Mouse (Mus musculus) ES-Bruce4 (cell line): Measurements from ENCODE around the gene Osgep. TPM values are rescaled to one million over a fixed set of nuclear protein-coding genes. Genes with fewer than 3 reads are reported as not detected.

Source experiments
- H3K27ac ChIP-seq: 2 replicates; pipeline ENCODE4 v1.5.1; 2012; ENCODE audit warnings: low read length, inconsistent platforms; ENCODE audit not compliant: insufficient read depth
- H3K27me3 ChIP-seq: 2 replicates; pipeline ENCODE4 v1.6.1; 2012; ENCODE audit warnings: mild to moderate bottlenecking, low read length, inconsistent platforms; ENCODE audit not compliant: control insufficient read depth, poor library complexity, insufficient read depth, severe bottlenecking
- H3K36me3 ChIP-seq: 2 replicates; pipeline ENCODE4 v1.6.1; 2012; ENCODE audit warnings: inconsistent platforms, mild to moderate bottlenecking, low read length, moderate library complexity; ENCODE audit not compliant: control insufficient read depth, poor library complexity, insufficient read depth, severe bottlenecking
- H3K4me1 ChIP-seq: one replicate; pipeline ENCODE4 v1.8.1; 2011; ENCODE audit warnings: low read length; ENCODE audit not compliant: control insufficient read depth, insufficient read depth
- H3K4me3 ChIP-seq: 2 replicates; pipeline ENCODE4 v1.5.1; 2011; ENCODE audit warnings: low read depth, mild to moderate bottlenecking, low read length
- H3K9ac ChIP-seq: 2 replicates; pipeline ENCODE4 v1.6.1; 2012; ENCODE audit warnings: low read depth, mild to moderate bottlenecking, inconsistent platforms; ENCODE audit not compliant: poor library complexity, severe bottlenecking
- H3K9me3 ChIP-seq: replicated peaks from 2 replicates; pipeline ENCODE4 v1.6.1; 2012; ENCODE audit warnings: mild to moderate bottlenecking, low read length, inconsistent platforms; ENCODE audit not compliant: control insufficient read depth, poor library complexity, insufficient read depth, severe bottlenecking
- CTCF ChIP-seq: IDR thresholded peaks from one replicate; pipeline ENCODE4 v1.8.1; 2011; ENCODE audit warnings: low read depth, low read length
- EP300 ChIP-seq: IDR thresholded peaks from 2 replicates; pipeline ENCODE4 v1.6.1; 2011; ENCODE audit warnings: low read depth, low read length; ENCODE audit not compliant: insufficient read depth
- POLR2A ChIP-seq: IDR thresholded peaks from one replicate; pipeline ENCODE4 v1.8.1; 2011; ENCODE audit warnings: low read length; ENCODE audit not compliant: insufficient read depth
- polyA plus RNA-seq: library from polyadenylated mRNA; stranded (reverse); fragments of >200 nt; gene quantifications from 2 replicates; pipeline ENCODE4 v1.2.4, GENCODE M21; 2011; ENCODE audit warnings: low read depth; ENCODE audit not compliant: missing spikeins, insufficient read depth, insufficient read length

Osgep gene
- polyA plus RNA-seq, 1 experiment, result 72.5 TPM

GRCm38 (mm10) chr14:50938119-50938908, 13.6 kb upstream of the Osgep start:
- Histone ChIP-seq H3K36me3 (peaks cover 5% of the 10 kb centered on the region), H3K9me3 (no peaks in the 10 kb centered on the region), H3K4me1 (no peaks in the 10 kb centered on the region), H3K27me3 (no peaks in the 10 kb centered on the region), H3K27ac (peak overlapping the region; percentile 59), H3K4me3 (peak overlapping the region; percentile 40), H3K9ac (peak overlapping the region; percentile 49; the same call in 1 of the 2 replicates)
- TF ChIP-seq POLR2A (no peak), EP300 (no peak), CTCF (no peak)

- Histone ChIP-seq H3K4me3 (no peak overlapping the region), H3K9me3 (no peaks in the 10 kb centered on the region), H3K27ac (no peak overlapping the region), H3K27me3 (no peaks in the 10 kb centered on the region), H3K9ac (no peak overlapping the region), H3K4me1 (no peaks in the 10 kb centered on the region), H3K36me3 (peaks cover 5% of the 10 kb centered on the region)
- TF ChIP-seq EP300, result no peak
- no peak for TF ChIP-seq CTCF
- no peak for TF ChIP-seq POLR2A
Measured at GRCm38 (mm10) chr14:50936649-50937048, 12.0 kb upstream of the Osgep start.

- Histone ChIP-seq H3K9me3 (no peaks in the 10 kb centered on the region), H3K4me1 (no peaks in the 10 kb centered on the region), H3K27me3 (no peaks in the 10 kb centered on the region), H3K4me3 (peak overlapping the region; percentile 85), H3K27ac (peak overlapping the region; percentile 90), H3K9ac (peak overlapping the region; percentile 77), H3K36me3 (peaks cover 33% of the 10 kb centered on the region)
- TF ChIP-seq POLR2A, result no peak
- no peak for TF ChIP-seq EP300
- no peak for TF ChIP-seq CTCF
Measured at GRCm38 (mm10) chr14:50931493-50932020, 6.9 kb upstream of the Osgep start.

- peaks cover 37% of the 10 kb centered on the region for H3K36me3 ChIP-seq
Measured at GRCm38 (mm10) chr14:50930754-50931492, 6.2 kb upstream of the Osgep start, which contains the start of the genes Pip4p1 and Pnp. Gene Pip4p1 (minus strand): TSS chr14:50930856. Gene Pnp (plus strand): TSS chr14:50931082.

DNA sequence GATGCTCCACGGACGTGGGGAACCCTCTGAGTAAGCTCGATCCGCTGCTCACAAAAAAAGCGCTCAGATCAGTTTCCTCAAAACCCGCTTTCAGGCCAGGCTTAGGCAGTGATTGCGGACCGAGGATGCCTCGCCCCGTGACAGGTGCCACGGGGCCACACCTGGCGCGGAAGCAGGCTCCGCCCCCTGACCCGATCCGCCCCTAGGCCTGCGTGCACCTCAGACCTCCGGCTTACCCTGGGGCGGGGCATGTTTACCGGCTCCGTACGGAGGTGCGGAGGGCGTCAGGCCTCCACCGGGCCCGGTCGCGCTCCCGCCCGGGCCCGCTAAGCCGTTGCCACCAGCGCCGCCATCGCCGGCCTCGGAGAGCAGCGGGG, 5.7 kb upstream of the Osgep start:
- H3K4me3 ChIP-seq, result peak overlapping the region; percentile 70
- no peak for TF ChIP-seq EP300
- no peak for TF ChIP-seq POLR2A
- no peak for TF ChIP-seq CTCF
- H3K4me1 ChIP-seq, result no peaks in the 10 kb centered on the region
- peak overlapping the region; percentile 66 for H3K27ac ChIP-seq
- peaks cover 38% of the 10 kb centered on the region for H3K36me3 ChIP-seq
- peak overlapping the region; percentile 73 for H3K9ac ChIP-seq
- H3K9me3 ChIP-seq, result no peaks in the 10 kb centered on the region
- H3K27me3 ChIP-seq, result no peaks in the 10 kb centered on the region

More at GRCm38 (mm10) chr14:50930754-50931492, 6.2 kb upstream of the Osgep start, which contains the start of the genes Pip4p1 and Pnp:
- H3K4me3 ChIP-seq, result peak within 1 kb of the TSS; percentile 85
- 0 out of 2 replicates have a peak, but pooled peaks have one; percentile 24 for TF ChIP-seq EP300
- TF ChIP-seq POLR2A, result peak; percentile 69
- no peak for TF ChIP-seq CTCF
- no peaks in the 10 kb centered on the region for H3K27me3 ChIP-seq
- H3K27ac ChIP-seq, result peak within 1 kb of the TSS; percentile 90
- no peaks in the 10 kb centered on the region for H3K4me1 ChIP-seq
- peak within 1 kb of the TSS; percentile 77 for H3K9ac ChIP-seq
- no peaks in the 10 kb centered on the region for H3K9me3 ChIP-seq
